Mouse (Mus musculus) kidney, embryonic 16.5 days (tissue): Measurements from ENCODE around the gene Arid3c. TPM values are rescaled to one million over a fixed set of nuclear protein-coding genes. Genes with fewer than 3 reads are reported as not detected.
A peak's percentile ranks its signal among the peaks of the same experiment; 100 is the strongest.

Source experiments
- ATAC-seq: fragments of 200-750 bp; cut with Nextera tagmentation; 2 replicates; pipeline ENCODE4 v1.8.0; 2017; ENCODE audit warnings: moderate TSS enrichment; ENCODE audit not compliant: low FRiP score, low TSS enrichment
- H3K27ac ChIP-seq: fragments of 300-500 bp; sonication (generic); 2 replicates; pipeline ENCODE4 v1.5.1; 2014; ENCODE audit warnings: low read length
- H3K27me3 ChIP-seq: fragments of 300-500 bp; sonication (generic); 2 replicates; pipeline ENCODE4 v1.6.1; 2014; ENCODE audit warnings: low read length, control low read depth, mixed read lengths; ENCODE audit not compliant: insufficient read depth
- H3K36me3 ChIP-seq: fragments of 300-500 bp; sonication (generic); 2 replicates; pipeline ENCODE4 v1.6.1; 2014; ENCODE audit warnings: low read length, control low read depth, mixed read lengths; ENCODE audit not compliant: insufficient read depth
- H3K4me1 ChIP-seq: fragments of 300-500 bp; sonication (generic); 2 replicates; pipeline ENCODE4 v1.6.1; 2014; ENCODE audit warnings: low read length, control low read depth, mixed read lengths; ENCODE audit not compliant: insufficient read depth
- H3K4me2 ChIP-seq: fragments of 300-500 bp; sonication (generic); replicated peaks from 2 replicates; pipeline ENCODE4 v1.6.1; 2014; ENCODE audit warnings: low read depth, low read length
- H3K4me3 ChIP-seq: fragments of 300-500 bp; sonication (generic); 2 replicates; pipeline ENCODE4 v1.5.1; 2014; ENCODE audit warnings: mild to moderate bottlenecking, low read length
- H3K9ac ChIP-seq: fragments of 300-500 bp; sonication (generic); replicated peaks from 2 replicates; pipeline ENCODE4 v1.6.1; 2014; ENCODE audit warnings: low read length
- H3K9me3 ChIP-seq: fragments of 300-500 bp; sonication (generic); 2 replicates; pipeline ENCODE4 v1.6.1; 2016; ENCODE audit warnings: low read length, control low read depth
- WGBS: fragments of 180-500 bp; shearing (Covaris S2); extraction: QIAGEN DNeasy Blood & Tissue Kit; methylation state at CpG from one replicate; pipeline ENCODE4 v1.1.7; 2014; 5-methylcytosine and 5-hydroxymethylcytosine counted together
- polyA plus RNA-seq: library from polyadenylated mRNA; unstranded; fragments of >200 nt; fragmentation: Nextera tagmentation; extraction: Ambion mirVana; gene quantifications from 2 replicates; pipeline ENCODE4 v1.2.1, GENCODE M21; 2015

Gene Arid3c
- polyA plus RNA-seq, 1 experiment from 2014 or later = not detected

DNA sequence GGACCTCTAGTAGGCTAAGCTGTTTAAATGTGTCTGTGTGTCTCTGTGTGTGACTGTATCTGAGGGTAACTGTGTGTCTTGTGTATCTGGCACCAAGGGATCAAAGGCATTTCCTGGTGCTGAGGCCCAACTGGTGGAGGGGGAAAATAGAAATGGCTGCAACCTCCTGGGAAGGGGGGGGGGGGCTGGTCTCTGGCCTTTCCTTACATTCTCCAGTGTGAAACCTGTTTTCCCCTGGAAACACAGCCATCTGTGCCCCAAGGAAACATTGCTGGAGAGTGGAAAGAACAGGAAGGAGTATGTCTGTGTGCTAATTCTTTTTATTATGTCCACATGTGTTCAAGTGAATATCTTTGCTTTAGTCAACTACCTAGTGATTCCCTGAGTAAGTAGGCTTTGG, 30.7 kb upstream of the Arid3c start:
- peaks cover 38% of the 10 kb centered on the region for H3K4me1 ChIP-seq
- H3K9ac ChIP-seq = peak overlapping the region; percentile 71
- H3K4me3 ChIP-seq = peak overlapping the region; percentile 52
- no peaks in the 10 kb centered on the region for H3K9me3 ChIP-seq
- peak overlapping the region; percentile 65 for H3K4me2 ChIP-seq
- H3K27ac ChIP-seq = peak overlapping the region; percentile 92
- no peaks in the 10 kb centered on the region for H3K27me3 ChIP-seq
- no peaks in the 10 kb centered on the region for H3K36me3 ChIP-seq
- no peak for ATAC-seq

DNA sequence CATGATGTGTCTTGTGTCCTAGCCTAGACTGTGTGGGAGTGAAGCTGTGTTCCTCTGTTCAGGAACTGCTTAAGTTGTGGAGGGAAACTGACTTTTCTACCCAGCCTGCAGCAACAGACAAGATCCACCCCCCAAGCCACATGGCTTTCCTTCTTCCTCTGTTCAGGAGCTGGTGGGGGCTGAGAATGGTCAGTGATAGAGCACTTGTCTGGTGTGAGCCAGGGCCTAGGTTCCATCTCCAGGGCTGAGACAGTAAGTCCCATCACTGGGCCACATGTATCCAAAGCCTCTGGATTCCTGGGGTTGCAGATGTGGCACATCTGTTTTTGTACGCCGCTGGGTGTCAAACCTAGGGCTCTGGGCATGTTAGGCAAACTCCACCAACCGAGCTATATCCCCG, 30.0 kb upstream of the Arid3c start:
- peak overlapping the region; percentile 71 for H3K9ac ChIP-seq
- H3K9me3 ChIP-seq = no peaks in the 10 kb centered on the region
- no peaks in the 10 kb centered on the region for H3K36me3 ChIP-seq
- ATAC-seq = peak; percentile 19
- H3K27ac ChIP-seq = peak overlapping the region; percentile 92
- WGBS = 63% methylated on average over 4 of the region's 4 CpGs
- peaks cover 44% of the 10 kb centered on the region for H3K4me1 ChIP-seq
- H3K4me2 ChIP-seq = peak overlapping the region; percentile 65
- H3K27me3 ChIP-seq = no peaks in the 10 kb centered on the region
- H3K4me3 ChIP-seq = peak overlapping the region; percentile 52

DNA sequence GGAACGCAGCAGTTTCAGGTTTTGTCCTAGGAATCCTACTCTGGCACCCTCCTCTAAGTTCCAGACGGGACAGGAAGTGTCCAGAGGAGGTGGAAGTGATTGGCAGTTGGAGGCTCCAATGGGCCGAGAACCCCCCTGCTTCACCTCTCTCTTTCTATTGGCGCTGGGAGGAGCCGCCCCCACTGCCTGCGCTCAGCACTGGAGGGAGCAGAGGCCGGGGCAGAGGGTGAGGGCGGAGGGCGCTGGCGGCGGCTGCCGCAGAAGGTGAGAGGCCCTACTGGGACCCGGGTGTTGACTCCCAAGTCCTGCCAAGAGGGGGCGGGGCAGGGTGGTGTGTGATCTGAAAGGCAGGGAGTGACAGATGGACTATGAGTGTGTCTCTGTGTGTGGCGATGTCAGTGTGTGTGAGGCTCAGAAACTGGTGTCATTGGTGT, 29.4 kb upstream of the Arid3c start:
- peak; percentile 93 for ATAC-seq
- H3K36me3 ChIP-seq = no peaks in the 10 kb centered on the region
- peaks cover 44% of the 10 kb centered on the region for H3K4me1 ChIP-seq
- no peaks in the 10 kb centered on the region for H3K9me3 ChIP-seq
- H3K27ac ChIP-seq = peak overlapping the region; percentile 92
- H3K9ac ChIP-seq = peak overlapping the region; percentile 71
- 1% methylated on average over 15 of the region's 15 CpGs for WGBS
- H3K27me3 ChIP-seq = no peaks in the 10 kb centered on the region
- H3K4me2 ChIP-seq = peak overlapping the region; percentile 65
- H3K4me3 ChIP-seq = peak overlapping the region; percentile 52

DNA sequence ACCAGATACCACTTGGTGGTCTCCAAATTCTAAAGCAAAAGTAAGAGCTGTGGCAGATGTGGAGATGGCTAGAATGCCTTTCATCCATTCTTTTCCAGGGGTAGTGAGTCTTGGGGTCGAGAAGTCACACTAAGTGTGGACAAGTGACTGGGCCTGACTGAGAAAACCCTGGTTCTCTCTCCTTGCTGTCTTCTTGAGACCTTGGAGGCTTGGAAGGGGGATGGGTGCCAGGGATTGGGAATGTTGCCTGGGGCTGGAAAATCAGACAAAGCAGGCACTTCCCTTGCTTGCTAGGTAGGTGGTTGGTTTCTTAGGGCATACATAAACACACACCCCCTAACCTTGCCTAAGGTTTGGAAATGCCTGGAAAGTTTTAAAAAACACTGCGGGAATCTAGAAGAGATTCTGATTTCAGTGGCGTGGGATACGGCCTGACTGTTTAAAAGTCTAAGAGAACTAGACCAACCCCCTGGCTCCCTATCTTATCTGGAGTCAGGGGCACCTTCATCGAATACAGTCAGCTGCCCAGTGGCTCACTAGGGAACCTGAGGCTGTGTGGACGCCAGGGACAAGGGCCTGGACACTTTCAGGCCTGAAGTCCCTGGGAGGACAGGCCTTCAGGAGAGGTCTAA, 28.8 kb upstream of the Arid3c start:
- no peak for ATAC-seq
- Histone ChIP-seq H3K4me2 (peak overlapping the region; percentile 65), H3K36me3 (no peaks in the 10 kb centered on the region), H3K4me3 (peak overlapping the region; percentile 52), H3K27me3 (no peaks in the 10 kb centered on the region), H3K4me1 (peaks cover 47% of the 10 kb centered on the region), H3K9ac (peak overlapping the region; percentile 71), H3K9me3 (no peaks in the 10 kb centered on the region), H3K27ac (peak overlapping the region; percentile 92)
- 36% methylated on average over 6 of the region's 6 CpGs for WGBS

DNA sequence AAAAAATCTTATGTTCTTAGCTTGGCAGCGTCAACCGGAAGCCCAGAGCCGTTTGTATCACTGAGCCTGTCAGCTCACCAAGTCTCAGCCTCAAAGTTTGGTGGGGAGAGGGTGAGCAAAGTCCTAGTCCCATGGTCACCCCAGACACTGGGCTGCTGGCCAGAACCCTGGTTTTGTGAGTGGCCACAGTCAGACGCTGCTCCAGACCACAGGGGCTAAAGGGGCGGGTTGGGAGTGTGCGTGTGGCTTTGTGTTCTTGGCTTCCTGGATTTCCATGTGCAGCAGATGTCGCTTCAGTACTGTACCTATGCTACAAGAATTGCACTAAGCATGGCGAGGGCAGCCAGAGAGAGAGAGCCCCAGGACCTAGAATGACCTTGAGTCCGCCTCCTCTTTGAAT, 28.3 kb upstream of the Arid3c start:
- Histone ChIP-seq H3K27me3 (no peaks in the 10 kb centered on the region), H3K9ac (no peak overlapping the region), H3K4me3 (no peak overlapping the region), H3K4me1 (peaks cover 49% of the 10 kb centered on the region), H3K27ac (peak overlapping the region; percentile 92; the same call in 1 of the 2 replicates), H3K4me2 (no peak overlapping the region), H3K36me3 (no peaks in the 10 kb centered on the region), H3K9me3 (no peaks in the 10 kb centered on the region)
- ATAC-seq = no peak
- WGBS = 76% methylated on average over 9 of the region's 9 CpGs

DNA sequence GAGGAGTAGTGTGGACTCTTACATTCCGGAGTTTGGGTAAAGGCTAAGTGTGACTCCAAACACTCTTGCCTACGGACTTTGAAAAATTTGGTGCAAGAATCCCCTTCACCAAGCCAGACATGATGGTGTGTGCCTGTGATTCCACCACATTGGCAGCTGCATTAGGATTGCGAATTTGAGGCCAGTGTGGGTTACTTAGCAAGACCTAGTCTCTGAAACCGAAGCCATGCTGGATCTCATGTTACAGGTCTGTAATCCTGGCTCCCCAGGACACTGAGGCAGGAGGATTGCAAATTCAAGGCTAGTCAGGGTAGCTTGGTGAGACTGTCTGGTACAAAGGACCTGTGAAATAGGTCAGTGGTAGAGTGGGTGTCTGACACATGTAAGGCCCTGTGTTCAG, 27.8 kb upstream of the Arid3c start:
- Histone ChIP-seq H3K9ac (no peak overlapping the region), H3K36me3 (no peaks in the 10 kb centered on the region), H3K27ac (peak overlapping the region; percentile 2; the same call in 1 of the 2 replicates), H3K4me3 (no peak overlapping the region), H3K9me3 (no peaks in the 10 kb centered on the region), H3K4me2 (no peak overlapping the region), H3K27me3 (no peaks in the 10 kb centered on the region), H3K4me1 (peaks cover 49% of the 10 kb centered on the region)
- 88% methylated on average over 4 of the region's 4 CpGs for WGBS
- ATAC-seq = no peak

GRCm38 (mm10) chr4:41758021-41758420, 27.1 kb upstream of the Arid3c start:
- no peak overlapping the region for H3K27ac ChIP-seq
- 36% methylated on average over 11 of the region's 11 CpGs for WGBS

DNA sequence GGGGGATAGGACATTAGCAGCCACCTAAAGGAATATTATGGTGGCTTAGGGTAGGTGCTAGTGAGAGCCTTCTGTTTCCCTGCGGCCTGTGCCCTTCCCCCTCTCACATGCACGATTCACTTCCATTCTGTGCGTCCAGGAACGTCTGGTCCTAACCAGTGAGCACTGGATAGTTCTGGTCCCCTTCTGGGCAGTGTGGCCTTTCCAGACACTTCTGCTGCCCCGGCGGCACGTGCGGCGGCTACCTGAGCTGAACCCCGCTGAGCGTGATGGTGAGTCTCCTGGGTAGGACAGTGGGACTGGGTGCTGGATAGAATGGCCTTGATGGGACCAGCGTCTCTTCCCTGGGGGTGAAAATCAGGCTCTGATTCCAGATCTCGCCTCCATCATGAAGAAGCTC, 26.4 kb upstream of the Arid3c start:
- WGBS = 90% methylated on average over 13 of the region's 13 CpGs
- H3K4me2 ChIP-seq = no peak overlapping the region
- no peak overlapping the region for H3K9ac ChIP-seq
- no peaks in the 10 kb centered on the region for H3K9me3 ChIP-seq
- H3K4me3 ChIP-seq = no peak overlapping the region
- H3K36me3 ChIP-seq = no peaks in the 10 kb centered on the region
- no peak overlapping the region for H3K27ac ChIP-seq
- ATAC-seq = no peak
- no peaks in the 10 kb centered on the region for H3K27me3 ChIP-seq
- peaks cover 43% of the 10 kb centered on the region for H3K4me1 ChIP-seq

More at GRCm38 (mm10) chr4:41758021-41758420, 27.1 kb upstream of the Arid3c start:
- no peak for ATAC-seq
- Histone ChIP-seq H3K36me3 (no peaks in the 10 kb centered on the region), H3K9ac (no peak overlapping the region), H3K4me3 (no peak overlapping the region), H3K9me3 (no peaks in the 10 kb centered on the region), H3K4me1 (peaks cover 49% of the 10 kb centered on the region), H3K27me3 (no peaks in the 10 kb centered on the region), H3K4me2 (no peak overlapping the region)

DNA sequence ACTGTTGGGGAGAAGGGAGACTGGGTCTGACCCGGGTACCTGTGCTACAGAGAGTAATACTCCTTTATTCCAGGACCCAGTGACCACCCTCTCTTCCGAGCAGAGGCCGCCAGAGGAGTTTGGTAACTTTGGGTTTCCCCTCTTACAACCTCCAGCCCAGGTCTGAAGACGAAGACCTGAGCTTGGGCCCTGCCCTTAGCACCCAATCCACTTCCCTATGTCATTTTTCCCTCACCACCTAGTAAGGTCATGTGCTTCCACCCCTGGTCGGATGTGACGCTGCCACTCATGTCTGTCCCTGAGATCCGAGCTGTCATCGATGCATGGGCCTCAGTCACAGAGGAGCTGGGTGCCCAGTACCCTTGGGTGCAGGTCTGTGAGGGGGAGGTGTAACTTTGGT, 25.5 kb upstream of the Arid3c start:
- H3K27me3 ChIP-seq = no peaks in the 10 kb centered on the region
- peaks cover 35% of the 10 kb centered on the region for H3K4me1 ChIP-seq
- 76% methylated on average over 8 of the region's 8 CpGs for WGBS
- no peak for ATAC-seq
- peak overlapping the region; percentile 62 for H3K4me3 ChIP-seq
- H3K9me3 ChIP-seq = no peaks in the 10 kb centered on the region
- peak overlapping the region; percentile 82 for H3K9ac ChIP-seq
- no peaks in the 10 kb centered on the region for H3K36me3 ChIP-seq
- no peak overlapping the region for H3K27ac ChIP-seq
- H3K4me2 ChIP-seq = peak overlapping the region; percentile 84
